Mouse (Mus musculus): ENCODE results near the gene Defb20. TPM values are rescaled to one million over a fixed set of nuclear protein-coding genes. Genes with fewer than 3 reads are reported as not detected.
"Not testable (repeated sequence)": the region's sequence is repeated elsewhere in the genome, so short reads cannot be mapped to it uniquely, and the experiment has no call there.

The Defb20 gene
- 0.23 TPM in 1 of 2 replicates, not detected in the other for polyA plus RNA-seq (2012; rRNA removed)

- Histone ChIP-seq H3K27ac (ENCODE audit: insufficient read depth, low read length) (no peak within 1 kb of the TSS), H3K4me1 (ENCODE audit: control insufficient read depth, insufficient read depth, low read length) (no peaks in the 10 kb centered on the region), H3K4me3 (replicated peaks; ENCODE audit: insufficient read depth, low read depth, low read length) (no peak within 1 kb of the TSS), H3K27me3 (ENCODE audit: control insufficient read depth, insufficient read depth, low read length) (no peaks in the 10 kb centered on the region)
- 54% methylated on average over 2 of the region's 2 CpGs for WGBS
- TF ChIP-seq POLR2A (IDR thresholded peaks at IDR 0.05; ENCODE audit: borderline replicate concordance, insufficient read depth, low read length) (no peak), CTCF (IDR thresholded peaks at IDR 0.05; ENCODE audit: borderline replicate concordance, insufficient read depth, low read depth, low read length) (no peak)
- no peak for DNase-seq
Observed at GRCm38 (mm10) chr2:152476763-152477162, at the start of gene Defb20. TSS of gene Defb20 (plus strand) at chr2:152477063.

DNA sequence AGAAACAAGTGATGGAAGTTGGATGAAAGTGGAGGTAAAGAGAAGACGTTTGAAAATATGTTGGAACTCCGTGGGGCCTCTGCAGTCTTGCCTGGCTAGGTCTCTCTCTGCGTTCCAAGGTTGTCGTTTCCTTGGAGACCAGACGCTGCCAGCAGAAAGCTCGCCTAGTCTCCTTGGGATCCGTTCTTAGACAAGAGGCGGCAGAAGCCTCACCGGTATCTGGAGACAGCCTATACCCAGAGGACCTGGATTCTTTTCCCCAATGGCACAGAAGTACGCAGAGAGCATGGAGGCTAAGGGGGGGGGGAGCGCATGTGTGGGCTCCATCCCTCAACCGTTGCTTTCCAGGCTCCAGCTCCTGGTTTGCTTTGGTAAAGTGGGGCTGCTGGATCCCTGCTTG, 49.4 kb upstream of the Defb20 start:
- H3K4me1 ChIP-seq (ENCODE audit: control insufficient read depth, insufficient read depth, low read length): no peaks in the 10 kb centered on the region
- no peak overlapping the region for H3K4me3 ChIP-seq (replicated peaks; ENCODE audit: insufficient read depth, low read depth, low read length)
- no peak overlapping the region for H3K27ac ChIP-seq (ENCODE audit: insufficient read depth, low read length)
- WGBS: 7% methylated on average over 12 of the region's 12 CpGs
- TF ChIP-seq CTCF (IDR thresholded peaks at IDR 0.05; ENCODE audit: borderline replicate concordance, insufficient read depth, low read depth, low read length) (no peak), POLR2A (IDR thresholded peaks at IDR 0.05; ENCODE audit: borderline replicate concordance, insufficient read depth, low read length) (no peak)
- no peak for DNase-seq
- no peaks in the 10 kb centered on the region for H3K27me3 ChIP-seq (ENCODE audit: control insufficient read depth, insufficient read depth, low read length)

- DNase-seq; H3K4me1 ChIP-seq (ENCODE audit: control insufficient read depth, insufficient read depth, low read length); H3K27me3 ChIP-seq (ENCODE audit: control insufficient read depth, insufficient read depth, low read length); H3K27ac ChIP-seq (ENCODE audit: insufficient read depth, low read length); H3K4me3 ChIP-seq (replicated peaks; ENCODE audit: insufficient read depth, low read depth, low read length): not testable (repeated sequence)
- 85% methylated on average over 2 of the region's 2 CpGs for WGBS
Observed at GRCm38 (mm10) chr2:152428481-152428880, 48.4 kb upstream of the Defb20 start.

DNA sequence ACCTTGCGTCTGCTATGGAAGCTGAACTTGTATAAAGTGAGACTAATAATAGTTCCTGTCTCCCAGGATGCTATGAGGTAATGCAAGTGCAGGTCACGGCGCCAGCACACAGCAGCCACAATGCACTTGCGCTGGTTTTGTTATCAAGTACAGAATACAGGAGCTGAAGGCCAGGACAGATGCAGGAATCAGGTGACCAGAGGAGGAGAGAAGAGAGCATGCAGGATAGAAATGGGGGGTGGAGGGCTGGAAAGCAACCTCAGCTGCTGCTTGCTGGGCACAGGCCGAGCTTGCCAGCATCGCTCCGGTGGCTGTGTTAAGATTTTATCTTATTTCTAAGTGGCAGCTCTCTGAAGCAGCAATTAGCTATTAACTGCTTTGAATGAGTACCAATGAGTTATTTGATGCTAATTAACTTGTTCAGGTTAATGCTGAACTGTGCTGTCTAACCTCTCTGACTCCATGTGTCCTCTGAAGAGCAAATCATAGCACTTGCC, 40.4 kb upstream of the Defb20 start:
- Histone ChIP-seq H3K27me3 (ENCODE audit: control insufficient read depth, insufficient read depth, low read length) (no peaks in the 10 kb centered on the region), H3K4me1 (ENCODE audit: control insufficient read depth, insufficient read depth, low read length) (no peaks in the 10 kb centered on the region), H3K27ac (ENCODE audit: insufficient read depth, low read length) (no peak overlapping the region), H3K4me3 (replicated peaks; ENCODE audit: insufficient read depth, low read depth, low read length) (no peak overlapping the region)
- TF ChIP-seq CTCF (IDR thresholded peaks at IDR 0.05; ENCODE audit: borderline replicate concordance, insufficient read depth, low read depth, low read length) (no peak), POLR2A (IDR thresholded peaks at IDR 0.05; ENCODE audit: borderline replicate concordance, insufficient read depth, low read length) (no peak)
- WGBS: 89% methylated on average over 7 of the region's 7 CpGs
- no peak for DNase-seq

DNA sequence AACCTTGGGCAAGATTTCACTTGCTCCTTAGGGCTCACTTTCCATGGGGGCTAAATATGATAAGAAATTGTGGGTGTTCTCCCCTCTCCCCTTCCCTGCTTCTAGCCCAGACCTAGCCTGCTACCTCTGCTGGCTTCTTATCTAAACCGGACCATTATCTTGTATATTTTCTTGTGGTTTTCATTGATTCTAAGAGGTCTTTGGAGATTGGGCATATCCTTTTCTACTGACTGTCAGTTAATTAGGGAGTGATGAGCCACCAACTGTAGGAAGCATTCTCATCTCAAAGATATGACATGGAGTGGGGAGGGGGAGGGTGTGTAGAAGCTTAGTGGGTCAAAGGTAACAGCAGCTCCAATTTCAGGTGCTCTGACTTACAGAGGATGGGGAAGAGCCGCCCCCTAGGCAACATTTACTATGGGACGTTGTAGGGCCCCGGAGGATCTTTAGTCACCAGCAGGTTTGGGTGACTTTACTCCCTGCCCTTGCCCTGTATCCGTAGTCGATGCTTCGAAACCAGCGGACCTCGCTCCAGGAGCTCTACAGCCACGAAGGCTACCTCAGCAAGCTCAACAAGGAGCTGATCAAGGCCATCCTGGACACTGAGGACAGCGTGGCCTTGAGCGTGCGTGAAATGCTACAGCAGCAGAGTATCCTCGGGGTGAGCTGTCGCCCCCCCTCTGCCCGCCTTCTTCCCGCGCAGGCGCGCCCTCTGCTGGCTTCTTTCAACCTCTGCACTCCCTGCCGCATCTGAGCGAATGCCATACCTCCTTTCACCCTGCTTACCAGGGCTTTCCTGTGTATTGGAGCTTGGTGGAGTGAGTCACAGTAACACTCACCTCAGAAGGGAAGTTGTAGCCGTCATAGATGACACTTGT, 39.6 kb upstream of the Defb20 start:
- TF ChIP-seq POLR2A (IDR thresholded peaks at IDR 0.05; ENCODE audit: borderline replicate concordance, insufficient read depth, low read length): peak; percentile 36; the same call in 1 of the 2 replicates
- peak; percentile 87 for TF ChIP-seq CTCF (IDR thresholded peaks at IDR 0.05; ENCODE audit: borderline replicate concordance, insufficient read depth, low read depth, low read length)
- Histone ChIP-seq H3K27me3 (ENCODE audit: control insufficient read depth, insufficient read depth, low read length) (no peaks in the 10 kb centered on the region), H3K4me1 (ENCODE audit: control insufficient read depth, insufficient read depth, low read length) (no peaks in the 10 kb centered on the region), H3K4me3 (replicated peaks; ENCODE audit: insufficient read depth, low read depth, low read length) (peak overlapping the region; percentile 47), H3K27ac (ENCODE audit: insufficient read depth, low read length) (no peak overlapping the region)
- peak; percentile 81 to 88 for DNase-seq
- WGBS: 6% methylated on average over 23 of the region's 23 CpGs

DNA sequence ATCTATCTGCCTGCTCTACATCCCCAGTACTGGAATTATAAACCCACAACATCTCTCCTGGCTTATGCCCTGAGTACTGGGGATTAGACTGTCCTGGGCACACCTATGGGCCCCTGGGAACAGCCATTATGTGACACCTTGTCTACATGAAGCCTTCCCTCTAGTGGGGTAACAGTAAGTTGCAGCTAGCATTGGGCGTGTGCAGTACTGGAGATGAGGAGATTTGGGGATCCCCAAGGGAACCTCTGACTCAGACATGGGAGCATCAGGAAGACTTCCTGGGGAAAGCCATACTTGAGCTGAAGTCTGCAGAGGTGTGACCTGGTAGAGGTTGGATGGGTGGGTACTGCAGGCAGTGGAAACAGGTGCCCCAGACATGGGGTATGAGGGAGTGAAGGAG, 37.9 kb upstream of the Defb20 start:
- no peak overlapping the region for H3K4me3 ChIP-seq (replicated peaks; ENCODE audit: insufficient read depth, low read depth, low read length)
- no peak for TF ChIP-seq POLR2A (IDR thresholded peaks at IDR 0.05; ENCODE audit: borderline replicate concordance, insufficient read depth, low read length)
- TF ChIP-seq CTCF (IDR thresholded peaks at IDR 0.05; ENCODE audit: borderline replicate concordance, insufficient read depth, low read depth, low read length): no peak
- WGBS: 81% methylated on average over 1 of the region's 1 CpGs
- no peak overlapping the region for H3K27ac ChIP-seq (ENCODE audit: insufficient read depth, low read length)
- DNase-seq: no peak
- no peaks in the 10 kb centered on the region for H3K27me3 ChIP-seq (ENCODE audit: control insufficient read depth, insufficient read depth, low read length)
- peaks cover 6% of the 10 kb centered on the region for H3K4me1 ChIP-seq (ENCODE audit: control insufficient read depth, insufficient read depth, low read length)

GRCm38 (mm10) chr2:152439833-152440232, 37.0 kb upstream of the Defb20 start:
- Histone ChIP-seq H3K27ac (ENCODE audit: insufficient read depth, low read length) (no peak overlapping the region), H3K27me3 (ENCODE audit: control insufficient read depth, insufficient read depth, low read length) (no peaks in the 10 kb centered on the region), H3K4me3 (replicated peaks; ENCODE audit: insufficient read depth, low read depth, low read length) (no peak overlapping the region), H3K4me1 (ENCODE audit: control insufficient read depth, insufficient read depth, low read length) (peaks cover 6% of the 10 kb centered on the region)
- 97% methylated on average over 2 of the region's 2 CpGs for WGBS
- no peak for TF ChIP-seq POLR2A (IDR thresholded peaks at IDR 0.05; ENCODE audit: borderline replicate concordance, insufficient read depth, low read length)
- TF ChIP-seq CTCF (IDR thresholded peaks at IDR 0.05; ENCODE audit: borderline replicate concordance, insufficient read depth, low read depth, low read length): no peak
- no peak for DNase-seq

- Histone ChIP-seq H3K27me3 (ENCODE audit: control insufficient read depth, insufficient read depth, low read length) (no peaks in the 10 kb centered on the region), H3K4me1 (ENCODE audit: control insufficient read depth, insufficient read depth, low read length) (peaks cover 6% of the 10 kb centered on the region), H3K4me3 (replicated peaks; ENCODE audit: insufficient read depth, low read depth, low read length) (no peak overlapping the region), H3K27ac (ENCODE audit: insufficient read depth, low read length) (no peak overlapping the region)
- TF ChIP-seq POLR2A (IDR thresholded peaks at IDR 0.05; ENCODE audit: borderline replicate concordance, insufficient read depth, low read length) (no peak), CTCF (IDR thresholded peaks at IDR 0.05; ENCODE audit: borderline replicate concordance, insufficient read depth, low read depth, low read length) (no peak)
- DNase-seq: peak in 1 of 2 experiments; percentile 22
- 60% methylated on average over 4 of the region's 4 CpGs for WGBS
Observed at GRCm38 (mm10) chr2:152442322-152442721, 34.5 kb upstream of the Defb20 start.

All from cerebellum, adult 2 months (tissue).